Mouse (Mus musculus) spleen, adult 2 months (tissue): Measurements from ENCODE around the gene Raver1.

ENCODE experiments used
- CTCF ChIP-seq: fragments of 200-500 bp; IDR thresholded peaks from 2 replicates; pipeline ENCODE4 v1.5.1; 2011; ENCODE audit warnings: mild to moderate bottlenecking, inconsistent platforms; ENCODE audit not compliant: insufficient read depth, insufficient read length, insufficient replicate concordance; ENCODE audit errors: extremely low read depth
- POLR2A ChIP-seq: fragments of 200-500 bp; IDR thresholded peaks from 2 replicates; pipeline ENCODE4 v1.6.1; 2011; ENCODE audit warnings: low read depth, low read length, inconsistent platforms

GRCm38 (mm10) chr9:21102076-21102475 is 10.3 kb upstream of the Raver1 start:
- no peak for TF ChIP-seq CTCF
- no peak for TF ChIP-seq POLR2A
